8 mouse cellular contexts compared by ENCODE assay signal in genomic region chr13:56135231-56136052, GRCm38 (mm10). TPM values are rescaled to one million over a fixed set of nuclear protein-coding genes. Genes with fewer than 3 reads are reported as not detected.
DNase-seq lines count a peak whose midpoint lies in the region; ATAC-seq and TF ChIP-seq lines count a peak whose summit lies in the region.

No protein-coding gene starts in this region.

- no peak for TF ChIP-seq CTCF in E14TG2a.4 (conservative IDR thresholded peaks at IDR 0.05; ENCODE audit: low read length)
- TF ChIP-seq CTCF in liver, postnatal 0 days (IDR thresholded peaks at IDR 0.05; ENCODE audit: low read depth) = no peak

- DNase-seq in c-Kit-positive CD71-positive TER-119-positive erythroid progenitor cells, embryonic 14.5 days (ENCODE audit: low spot score) = peak; percentile 55
- peak; percentile 94 for DNase-seq in heart, postnatal 10 days
- peak; percentile 89 for DNase-seq in layer of hippocampus, adult 11-12 months (ENCODE audit: low spot score)
- peak; percentile 90 for DNase-seq in liver, postnatal 0 days
- peak; percentile 53 for DNase-seq in telencephalon, adult 2 months (ENCODE audit: low read depth, low spot score)

- H3K27me3 ChIP-seq in E14TG2a.4 (ENCODE audit: insufficient read depth, low read length) = peaks cover 26% of the 10 kb centered on the region
- no peaks in the 10 kb centered on the region for H3K27me3 ChIP-seq in forebrain, embryonic 13.5 days
- H3K27me3 ChIP-seq in liver, postnatal 0 days (ENCODE audit: insufficient read depth, low read length) = no peaks in the 10 kb centered on the region
- H3K27me3 ChIP-seq in neural tube, embryonic 13.5 days = no peaks in the 10 kb centered on the region

- H3K27ac ChIP-seq in forebrain, embryonic 13.5 days = peak overlapping the region; percentile 77
- peak overlapping the region; percentile 86 for H3K27ac ChIP-seq in liver, postnatal 0 days (ENCODE audit: low read depth)
- peak overlapping the region; percentile 89 for H3K27ac ChIP-seq in neural tube, embryonic 13.5 days (replicated peaks)

- peaks cover 28% of the 10 kb centered on the region for H3K36me3 ChIP-seq in E14TG2a.4 (ENCODE audit: insufficient read depth, low read length)
- peaks cover 25% of the 10 kb centered on the region for H3K36me3 ChIP-seq in forebrain, embryonic 13.5 days (ENCODE audit: poor library complexity, severe bottlenecking)
- 0 out of 2 replicates have a peak, but pooled peaks cover 2% of the 10 kb centered on the region for H3K36me3 ChIP-seq in liver, postnatal 0 days (replicated peaks; ENCODE audit: insufficient read depth, low read length)
- 0 out of 2 replicates have a peak, but pooled peaks cover 5% of the 10 kb centered on the region for H3K36me3 ChIP-seq in neural tube, embryonic 13.5 days

- peak overlapping the region; percentile 91 for H3K4me2 ChIP-seq in forebrain, embryonic 13.5 days
- H3K4me2 ChIP-seq in liver, postnatal 0 days (ENCODE audit: low read depth, low read length) = peak overlapping the region; percentile 85
- H3K4me2 ChIP-seq in neural tube, embryonic 13.5 days = peak overlapping the region; percentile 89

- intact Hi-C loops in heart, postnatal 10 days (cut with DNase I) = loop anchor here (2.0 kb wide), 1 partner anchor 15 kb away; no protein-coding TSS in a partner anchor

- 1% methylated on average over 49 of the region's 89 CpGs for WGBS in forebrain, embryonic 13.5 days
- 1% methylated on average over 58 of the region's 89 CpGs for WGBS in liver, postnatal 0 days (ENCODE audit: insufficient replicate concordance)
- 3% methylated on average over 44 of the region's 89 CpGs for WGBS in neural tube, embryonic 13.5 days

- peak; percentile 92 for ATAC-seq in forebrain, embryonic 13.5 days
- peak; percentile 90 for ATAC-seq in liver, postnatal 0 days
- ATAC-seq in neural tube, embryonic 13.5 days (ENCODE audit: low read depth) = peak; percentile 75

- peak overlapping the region; percentile 92 for H3K4me3 ChIP-seq in E14TG2a.4 (replicated peaks; ENCODE audit: low read length)
- peak overlapping the region; percentile 98 for H3K4me3 ChIP-seq in forebrain, embryonic 13.5 days
- peak overlapping the region; percentile 93 for H3K4me3 ChIP-seq in liver, postnatal 0 days (ENCODE audit: low read depth, low read length)
- peak overlapping the region; percentile 99 for H3K4me3 ChIP-seq in neural tube, embryonic 13.5 days

- H3K9ac ChIP-seq in forebrain, embryonic 13.5 days = peak overlapping the region; percentile 99
- peak overlapping the region; percentile 92 for H3K9ac ChIP-seq in liver, postnatal 0 days (replicated peaks)
- peak overlapping the region; percentile 98 for H3K9ac ChIP-seq in neural tube, embryonic 13.5 days

- H3K9me3 ChIP-seq in E14TG2a.4 (ENCODE audit: low read length) = no peaks in the 10 kb centered on the region
- no peaks in the 10 kb centered on the region for H3K9me3 ChIP-seq in forebrain, embryonic 13.5 days (replicated peaks)
- no peaks in the 10 kb centered on the region for H3K9me3 ChIP-seq in liver, postnatal 0 days (ENCODE audit: low read length)
- H3K9me3 ChIP-seq in neural tube, embryonic 13.5 days = no peaks in the 10 kb centered on the region

- TF ChIP-seq EP300 in liver, postnatal 0 days (IDR thresholded peaks at IDR 0.05; ENCODE audit: low read depth) = no peak

- H3K4me1 ChIP-seq in E14TG2a.4 (replicated peaks; ENCODE audit: low read depth, low read length) = peaks cover 78% of the 10 kb centered on the region
- peaks cover 31% of the 10 kb centered on the region for H3K4me1 ChIP-seq in forebrain, embryonic 13.5 days
- H3K4me1 ChIP-seq in liver, postnatal 0 days (ENCODE audit: insufficient read depth) = peaks cover 31% of the 10 kb centered on the region
- peaks cover 36% of the 10 kb centered on the region for H3K4me1 ChIP-seq in neural tube, embryonic 13.5 days (replicated peaks)

RNA-seq across cellular contexts. Expression of gene H2afy, which starts 0.7 kb away (rescaled TPM):
- 545 and 548 TPM in 2 replicates for polyA plus RNA-seq in forebrain, embryonic 13.5 days (2015; fragmentation: Nextera tagmentation; extraction: Ambion mirVana)
- total RNA-seq in heart, postnatal 10 days (2021) = 10 to 100 TPM; 76.6 to 79.5 TPM
- 84.3 and 87.4 TPM in 2 replicates for polyA plus RNA-seq in liver, postnatal 0 days (2015; fragmentation: Nextera tagmentation; extraction: Ambion mirVana)
- polyA plus RNA-seq in neural tube, embryonic 13.5 days (2015; fragmentation: Nextera tagmentation; extraction: Ambion mirVana) = 367 and 382 TPM in 2 replicates

RNA-seq across cellular contexts. Expression of gene Tifab, which starts 43.2 kb away (rescaled TPM):
- polyA plus RNA-seq in forebrain, embryonic 13.5 days (2015; fragmentation: Nextera tagmentation; extraction: Ambion mirVana) = 0.52 and 0.53 TPM in 2 replicates
- total RNA-seq in heart, postnatal 10 days (2021) = 1 to 10 TPM in 1 of 2 experiments, under 1 TPM in 1; 0.69 to 1.2 TPM
- 6.8 and 8.2 TPM in 2 replicates for polyA plus RNA-seq in liver, postnatal 0 days (2015; fragmentation: Nextera tagmentation; extraction: Ambion mirVana)
- polyA plus RNA-seq in neural tube, embryonic 13.5 days (2015; fragmentation: Nextera tagmentation; extraction: Ambion mirVana) = 1.5 and 1.6 TPM in 2 replicates

Comparison
In these comparisons a context has a peak if more than half of its experiments do, and no peak if none do; other contexts are left out.
1. Peak in every context shown above with its lines: DNase-seq, ATAC-seq, H3K4me3 ChIP-seq and H3K27ac ChIP-seq.